Mouse (Mus musculus) embryonic facial prominence, embryonic 11.5 days (tissue): ENCODE data around the gene Zc3h12d. TPM values are rescaled to one million over a fixed set of nuclear protein-coding genes. Genes with fewer than 3 reads are reported as not detected.

Experiments used
- ATAC-seq: fragments of 200-750 bp; cut with Nextera tagmentation; replicated peaks from 2 replicates; pipeline ENCODE4 v1.8.0; 2017; ENCODE audit warnings: low read depth; ENCODE audit not compliant: insufficient number of reproducible peaks, low FRiP score, low TSS enrichment
- DNase-seq: peaks from one replicate; pipeline ENCODE4 v3.0.0-alpha.2; 2015; ENCODE audit warnings: low spot score
- H3K27ac ChIP-seq: fragments of 300-500 bp; sonication (generic); replicated peaks from 2 replicates; pipeline ENCODE4 v1.5.1; 2014; ENCODE audit warnings: mild to moderate bottlenecking, low read depth, low read length, control low read depth
- H3K27me3 ChIP-seq: fragments of 300-500 bp; sonication (generic); 2 replicates; pipeline ENCODE4 v1.6.1; 2014; ENCODE audit warnings: mild to moderate bottlenecking, low read length, moderate library complexity, mixed read lengths; ENCODE audit not compliant: control insufficient read depth, insufficient read depth
- H3K36me3 ChIP-seq: fragments of 300-500 bp; sonication (generic); replicated peaks from 2 replicates; pipeline ENCODE4 v1.6.1; 2014; ENCODE audit warnings: low read depth, mild to moderate bottlenecking, low read length, moderate library complexity, mixed read lengths; ENCODE audit not compliant: control insufficient read depth, insufficient read depth
- H3K4me1 ChIP-seq: fragments of 300-500 bp; sonication (generic); 2 replicates; pipeline ENCODE4 v1.6.1; 2014; ENCODE audit warnings: low read length, mixed read lengths; ENCODE audit not compliant: control insufficient read depth, insufficient read depth
- H3K4me2 ChIP-seq: fragments of 300-500 bp; sonication (generic); 2 replicates; pipeline ENCODE4 v1.6.1; 2014; ENCODE audit warnings: low read depth, mild to moderate bottlenecking, control low read depth, low read length, moderate library complexity
- H3K4me3 ChIP-seq: fragments of 300-500 bp; sonication (generic); 2 replicates; pipeline ENCODE4 v1.5.1; 2014; ENCODE audit warnings: low read depth, low read length, control low read depth
- H3K9ac ChIP-seq: fragments of 300-500 bp; sonication (generic); replicated peaks from 2 replicates; pipeline ENCODE4 v1.6.1; 2014; ENCODE audit warnings: mild to moderate bottlenecking, control low read depth, low read length
- H3K9me3 ChIP-seq: fragments of 300-500 bp; sonication (generic); replicated peaks from 2 replicates; pipeline ENCODE4 v1.6.1; 2016; ENCODE audit warnings: mild to moderate bottlenecking, low read length, inconsistent platforms, mixed read lengths; ENCODE audit not compliant: control insufficient read depth
- WGBS: fragments of 180-500 bp; shearing (Covaris S2); extraction: QIAGEN DNeasy Blood & Tissue Kit; methylation state at CpG from one replicate; pipeline ENCODE4 v1.1.7; 2014; 5-methylcytosine and 5-hydroxymethylcytosine counted together
- polyA plus RNA-seq: library from polyadenylated mRNA; unstranded; fragments of >200 nt; fragmentation: Nextera tagmentation; extraction: Ambion mirVana; gene quantifications from 2 replicates; pipeline ENCODE4 v1.2.1, GENCODE M21; 2014

Zc3h12d gene
- polyA plus RNA-seq, 1 experiment from 2014 or later: 0.08 TPM

GRCm38 (mm10) chr10:7847166-7847605 lies 14.9 kb downstream of the Zc3h12d start:
- ATAC-seq: no peak

GRCm38 (mm10) chr10:7851891-7852290 lies 19.6 kb downstream of the Zc3h12d start:
- no peak overlapping the region for H3K4me3 ChIP-seq
- ATAC-seq: no peak

More at GRCm38 (mm10) chr10:7847166-7847605, 14.9 kb downstream of the Zc3h12d start:
- Histone ChIP-seq H3K4me2 (no peak overlapping the region), H3K27ac (no peak overlapping the region), H3K4me3 (no peak overlapping the region), H3K9ac (no peak overlapping the region), H3K4me1 (no peaks in the 10 kb centered on the region), H3K27me3 (no peaks in the 10 kb centered on the region), H3K9me3 (no peaks in the 10 kb centered on the region), H3K36me3 (no peaks in the 10 kb centered on the region)
- no peak for DNase-seq
- 90% methylated on average over 2 of the region's 2 CpGs for WGBS

GRCm38 (mm10) chr10:7860494-7860893 lies 28.2 kb downstream of the Zc3h12d start:
- no peak for DNase-seq
- WGBS: 92% methylated on average over 7 of the region's 7 CpGs
- no peaks in the 10 kb centered on the region for H3K9me3 ChIP-seq

More at GRCm38 (mm10) chr10:7851891-7852290, 19.6 kb downstream of the Zc3h12d start:
- Histone ChIP-seq H3K36me3 (no peaks in the 10 kb centered on the region), H3K4me1 (no peaks in the 10 kb centered on the region), H3K4me2 (no peak overlapping the region), H3K27me3 (no peaks in the 10 kb centered on the region), H3K9ac (no peak overlapping the region), H3K27ac (no peak overlapping the region), H3K9me3 (no peaks in the 10 kb centered on the region)
- WGBS: 65% methylated on average over 3 of the region's 3 CpGs
- DNase-seq: no peak

GRCm38 (mm10) chr10:7861259-7861936 lies 29.1 kb downstream of the Zc3h12d start:
- ATAC-seq (no peak), DNase-seq (no peak)
- no peak overlapping the region for H3K4me2 ChIP-seq
- H3K27me3 ChIP-seq: no peaks in the 10 kb centered on the region; the same call in 1 of the 2 replicates
- H3K9me3 ChIP-seq: no peaks in the 10 kb centered on the region
- H3K4me3 ChIP-seq: no peak overlapping the region
- H3K27ac ChIP-seq: no peak overlapping the region
- H3K4me1 ChIP-seq: no peaks in the 10 kb centered on the region
- 67% methylated on average over 14 of the region's 14 CpGs for WGBS
- no peak overlapping the region for H3K9ac ChIP-seq
- no peaks in the 10 kb centered on the region for H3K36me3 ChIP-seq

More at GRCm38 (mm10) chr10:7860494-7860893, 28.2 kb downstream of the Zc3h12d start:
- Histone ChIP-seq H3K27ac (no peak overlapping the region), H3K27me3 (no peaks in the 10 kb centered on the region), H3K36me3 (no peaks in the 10 kb centered on the region), H3K9ac (no peak overlapping the region), H3K4me3 (no peak overlapping the region), H3K4me2 (no peak overlapping the region), H3K4me1 (no peaks in the 10 kb centered on the region)
- ATAC-seq: no peak

- ATAC-seq (no peak), DNase-seq (no peak)
- 91% methylated on average over 25 of the region's 25 CpGs for WGBS
- H3K9me3 ChIP-seq: no peaks in the 10 kb centered on the region
- H3K4me2 ChIP-seq: no peak overlapping the region
- H3K36me3 ChIP-seq: no peaks in the 10 kb centered on the region
- H3K4me1 ChIP-seq: no peaks in the 10 kb centered on the region; the same call in 1 of the 2 replicates
- H3K27ac ChIP-seq: no peak overlapping the region
- no peak overlapping the region for H3K9ac ChIP-seq
- peaks cover 7% of the 10 kb centered on the region; the same call in 1 of the 2 replicates for H3K27me3 ChIP-seq
- H3K4me3 ChIP-seq: no peak overlapping the region
Measured at GRCm38 (mm10) chr10:7861937-7862657, 29.8 kb downstream of the Zc3h12d start.

- ATAC-seq (no peak), DNase-seq (no peak)
- Histone ChIP-seq H3K27ac (no peak overlapping the region), H3K4me2 (no peak overlapping the region), H3K27me3 (peaks cover 12% of the 10 kb centered on the region; the same call in 1 of the 2 replicates), H3K9ac (no peak overlapping the region), H3K9me3 (no peaks in the 10 kb centered on the region), H3K4me1 (no peaks in the 10 kb centered on the region; the same call in 1 of the 2 replicates), H3K36me3 (no peaks in the 10 kb centered on the region), H3K4me3 (no peak overlapping the region)
- WGBS: 93% methylated on average over 6 of the region's 6 CpGs
Measured at GRCm38 (mm10) chr10:7863411-7863810, 31.1 kb downstream of the Zc3h12d start.

- no peaks in the 10 kb centered on the region for H3K9me3 ChIP-seq
- ATAC-seq (no peak), DNase-seq (no peak)
- no peaks in the 10 kb centered on the region for H3K36me3 ChIP-seq
- peaks cover 12% of the 10 kb centered on the region; the same call in 1 of the 2 replicates for H3K27me3 ChIP-seq
- H3K4me3 ChIP-seq: no peak overlapping the region
- no peak overlapping the region for H3K4me2 ChIP-seq
- H3K4me1 ChIP-seq: no peaks in the 10 kb centered on the region; the same call in 1 of the 2 replicates
- 77% methylated on average over 6 of the region's 6 CpGs for WGBS
- no peak overlapping the region for H3K9ac ChIP-seq
- H3K27ac ChIP-seq: no peak overlapping the region
Measured at GRCm38 (mm10) chr10:7864184-7864583, 31.9 kb downstream of the Zc3h12d start.

- WGBS: 80% methylated on average over 3 of the region's 3 CpGs
- H3K4me3 ChIP-seq: no peak overlapping the region
- H3K36me3 ChIP-seq: no peaks in the 10 kb centered on the region
- peaks cover 12% of the 10 kb centered on the region; the same call in 1 of the 2 replicates for H3K27me3 ChIP-seq
- no peak overlapping the region for H3K4me2 ChIP-seq
- ATAC-seq (no peak), DNase-seq (no peak)
- no peak overlapping the region for H3K9ac ChIP-seq
- H3K9me3 ChIP-seq: no peaks in the 10 kb centered on the region
- H3K4me1 ChIP-seq: no peaks in the 10 kb centered on the region; the same call in 1 of the 2 replicates
- H3K27ac ChIP-seq: no peak overlapping the region
Measured at GRCm38 (mm10) chr10:7864806-7865205, 32.5 kb downstream of the Zc3h12d start.
